Mouse (Mus musculus): ENCODE data around the gene Gpatch8.
A peak's percentile ranks its signal among the peaks of the same experiment; 100 is the strongest.
"Not testable (repeated sequence)": the region's sequence is repeated elsewhere in the genome, so short reads cannot be mapped to it uniquely, and the experiment has no call there.

Gpatch8 gene

GRCm38 (mm10) chr11:102572866-102573663 is 16.9 kb upstream of the Gpatch8 start:
- peak; percentile 85 for DNase-seq (ENCODE audit: low spot score)

GRCm38 (mm10) chr11:102568756-102569377 is 12.7 kb upstream of the Gpatch8 start:
- no peak for DNase-seq (ENCODE audit: low spot score)

- DNase-seq (ENCODE audit: low spot score) = no peak
Observed at GRCm38 (mm10) chr11:102568191-102568590, 12.0 kb upstream of the Gpatch8 start.

GRCm38 (mm10) chr11:102567723-102568122 is 11.5 kb upstream of the Gpatch8 start:
- no peak for DNase-seq (ENCODE audit: low spot score)

GRCm38 (mm10) chr11:102567157-102567556 is 11.0 kb upstream of the Gpatch8 start:
- DNase-seq (ENCODE audit: low spot score) = no peak

- DNase-seq (ENCODE audit: low spot score) = no peak
Observed at GRCm38 (mm10) chr11:102566290-102566689, 10.1 kb upstream of the Gpatch8 start.

- DNase-seq (ENCODE audit: low spot score) = no peak
Observed at GRCm38 (mm10) chr11:102565741-102566140, 9.5 kb upstream of the Gpatch8 start.

- not testable (repeated sequence) for DNase-seq (ENCODE audit: low spot score)
Observed at GRCm38 (mm10) chr11:102564952-102565671, 8.9 kb upstream of the Gpatch8 start.

GRCm38 (mm10) chr11:102558704-102559103 is 2.5 kb upstream of the Gpatch8 start:
- no peak for DNase-seq (ENCODE audit: low spot score)

- DNase-seq (ENCODE audit: low spot score) = no peak
Observed at GRCm38 (mm10) chr11:102557386-102557785, 1.2 kb upstream of the Gpatch8 start.

GRCm38 (mm10) chr11:102556716-102557074 is 503 bp upstream of the Gpatch8 start:
- DNase-seq (ENCODE audit: low spot score) = no peak

GRCm38 (mm10) chr11:102555400-102556030 is 677 bp downstream of the Gpatch8 start:
- no peak for DNase-seq (ENCODE audit: low spot score)

- no peak for DNase-seq (ENCODE audit: low spot score)
Observed at GRCm38 (mm10) chr11:102552051-102552450, 4.1 kb downstream of the Gpatch8 start.

- no peak for DNase-seq (ENCODE audit: low spot score)
Observed at GRCm38 (mm10) chr11:102551176-102551575, 5.0 kb downstream of the Gpatch8 start.

GRCm38 (mm10) chr11:102541471-102541870 is 14.7 kb downstream of the Gpatch8 start:
- DNase-seq (ENCODE audit: low spot score) = no peak

GRCm38 (mm10) chr11:102540286-102540685 is 15.9 kb downstream of the Gpatch8 start:
- not testable (repeated sequence) for DNase-seq (ENCODE audit: low spot score)

GRCm38 (mm10) chr11:102539690-102540089 is 16.5 kb downstream of the Gpatch8 start:
- no peak for DNase-seq (ENCODE audit: low spot score)

- no peak for DNase-seq (ENCODE audit: low spot score)
Observed at GRCm38 (mm10) chr11:102536210-102536609, 20.0 kb downstream of the Gpatch8 start.

GRCm38 (mm10) chr11:102534078-102534477 is 22.1 kb downstream of the Gpatch8 start:
- DNase-seq (ENCODE audit: low spot score) = no peak

GRCm38 (mm10) chr11:102531425-102531824 is 24.8 kb downstream of the Gpatch8 start:
- DNase-seq (ENCODE audit: low spot score) = no peak

- no peak for DNase-seq (ENCODE audit: low spot score)
Observed at GRCm38 (mm10) chr11:102514793-102515424, 41.3 kb downstream of the Gpatch8 start.

GRCm38 (mm10) chr11:102510226-102510625 is 46.0 kb downstream of the Gpatch8 start:
- DNase-seq (ENCODE audit: low spot score) = no peak
